Mouse (Mus musculus): ENCODE data around the gene Zfp329.
A peak's percentile ranks its signal among the peaks of the same experiment; 100 is the strongest.
"Not testable (repeated sequence)": the region's sequence is repeated elsewhere in the genome, so short reads cannot be mapped to it uniquely, and the experiment has no call there.

Gene Zfp329

GRCm38 (mm10) chr7:12818521-12819295 is at the start of gene Zfp329:
Gene Zfp329 (minus strand): TSS chr7:12818858.
- peak; percentile 97 for DNase-seq

- DNase-seq = no peak
Measured at GRCm38 (mm10) chr7:12835779-12836178, 17.1 kb upstream of the Zfp329 start.

GRCm38 (mm10) chr7:12835193-12835671 is 16.6 kb upstream of the Zfp329 start:
- DNase-seq = peak; percentile 33

DNA sequence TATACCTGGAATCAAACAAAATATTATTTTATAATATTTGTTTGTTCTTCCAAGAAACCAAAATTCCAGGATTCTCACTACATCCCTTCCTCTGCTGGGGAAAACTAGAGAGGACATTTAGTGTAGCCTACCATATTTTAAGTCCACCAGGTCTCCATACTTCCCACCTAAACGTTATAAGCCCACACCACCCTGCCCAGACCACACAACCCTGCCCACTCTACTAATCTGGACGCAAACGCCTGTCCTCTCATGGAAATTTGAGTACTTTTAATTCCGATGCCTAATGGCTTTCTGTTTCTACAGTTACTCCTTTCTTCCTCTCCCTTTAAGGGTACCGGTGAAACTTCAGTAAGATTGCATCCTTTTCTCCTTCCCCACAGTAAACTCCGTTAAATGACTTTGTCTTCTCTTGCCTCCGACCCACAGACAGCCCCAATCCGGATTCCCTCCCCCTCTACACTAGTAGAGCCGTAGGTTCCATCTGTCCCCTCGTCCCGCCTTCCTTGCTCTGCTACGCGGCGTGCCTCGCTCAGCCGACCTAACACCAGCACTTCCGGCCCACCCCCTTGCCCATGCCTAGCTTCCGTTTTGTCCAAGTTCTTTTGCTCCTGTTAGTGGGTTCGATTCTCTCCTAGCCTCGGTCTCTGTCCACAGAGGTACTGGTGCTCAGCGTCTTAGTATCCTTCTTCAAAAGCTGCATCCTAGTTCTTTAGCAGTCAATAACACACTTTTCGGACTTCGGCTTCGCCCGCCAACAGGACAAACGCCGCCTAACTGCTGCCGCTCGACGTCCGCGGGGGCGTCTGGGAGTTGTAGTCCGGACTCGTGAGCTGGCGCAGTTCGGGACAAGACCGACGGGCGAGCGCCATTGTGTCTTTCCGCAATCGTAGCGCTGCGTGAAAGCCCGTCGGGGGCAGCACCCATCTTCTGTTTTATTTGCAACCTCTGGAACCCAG is 15.8 kb upstream of the Zfp329 start, which contains the start of gene Zfp110:
TSS of gene Zfp110 (plus strand) at position 600 of the 959 bp plus-strand sequence.
- DNase-seq = peak; percentile 94

- peak; percentile 31 for DNase-seq
Measured at GRCm38 (mm10) chr7:12815566-12815965, 3.1 kb downstream of the Zfp329 start.

DNA sequence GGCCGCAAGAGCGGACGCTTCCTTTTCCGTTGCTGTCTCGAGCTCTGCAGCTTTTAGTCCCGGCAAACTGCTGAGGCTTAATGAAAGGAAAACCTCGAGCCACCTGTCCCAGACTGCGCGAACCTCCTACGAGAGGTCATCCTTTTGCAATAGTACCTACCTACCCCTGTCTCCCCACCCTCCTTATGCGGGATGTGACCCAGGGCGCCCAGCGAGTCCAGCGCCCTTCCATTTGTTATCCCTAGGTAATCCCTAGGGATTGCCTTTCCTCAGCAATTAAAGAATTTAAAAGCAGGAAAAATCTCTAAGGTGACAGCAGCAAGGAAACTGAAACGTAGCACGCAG is 15.0 kb downstream of the Zfp329 start:
- DNase-seq = no peak

DNA sequence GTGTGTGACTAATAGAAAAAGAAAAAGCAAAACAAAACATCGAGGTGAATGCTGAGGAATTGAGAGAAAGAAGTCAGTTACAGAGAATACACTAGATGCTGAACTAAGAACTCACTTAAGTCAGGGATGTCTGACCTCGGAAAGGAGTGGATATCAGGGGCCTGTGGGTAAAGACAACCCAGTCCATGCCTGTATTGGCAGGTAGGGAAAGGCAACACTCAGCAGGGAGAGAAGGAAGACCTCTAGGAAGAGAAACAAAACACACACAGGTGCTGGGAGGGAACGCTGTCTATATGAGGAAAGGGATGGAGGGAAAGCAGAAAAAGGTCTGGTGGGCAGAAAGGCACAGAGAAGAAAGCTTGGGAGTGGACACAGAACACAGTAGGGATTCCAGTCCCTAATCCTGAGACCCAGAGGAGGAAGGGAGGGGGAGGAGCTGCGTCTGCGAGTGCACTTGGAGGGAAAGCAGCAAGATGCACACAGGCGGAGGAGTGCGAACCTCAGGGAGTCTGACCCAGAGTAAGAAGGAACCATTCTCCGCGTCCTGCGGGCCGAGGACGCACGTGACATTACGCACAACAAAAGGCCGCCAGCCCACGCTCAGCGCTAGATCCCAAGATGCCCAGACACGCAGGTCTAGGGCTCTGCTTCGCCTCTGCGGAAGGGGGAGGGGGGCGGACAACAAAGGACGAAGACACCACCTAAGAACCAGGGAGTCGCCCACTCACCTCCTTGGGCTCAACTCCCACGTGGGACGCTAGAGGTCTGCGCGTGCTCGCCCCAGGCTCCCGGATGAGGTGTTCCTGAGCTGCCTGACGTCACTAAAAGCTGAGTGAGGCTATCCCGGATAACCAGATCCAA is 15.6 kb downstream of the Zfp329 start, which contains the start of gene Zscan18:
TSS of gene Zscan18 (minus strand) at position 770 of the 861 bp plus-strand sequence.
- peak; percentile 70 for DNase-seq

GRCm38 (mm10) chr7:12799554-12799953 is 19.1 kb downstream of the Zfp329 start:
- no peak for DNase-seq

GRCm38 (mm10) chr7:12797971-12798370 is 20.7 kb downstream of the Zfp329 start:
- DNase-seq = no peak

GRCm38 (mm10) chr7:12792624-12793023 is 26.0 kb downstream of the Zfp329 start:
- not testable (repeated sequence) for DNase-seq

GRCm38 (mm10) chr7:12788025-12788424 is 30.6 kb downstream of the Zfp329 start:
- DNase-seq = no peak

DNA sequence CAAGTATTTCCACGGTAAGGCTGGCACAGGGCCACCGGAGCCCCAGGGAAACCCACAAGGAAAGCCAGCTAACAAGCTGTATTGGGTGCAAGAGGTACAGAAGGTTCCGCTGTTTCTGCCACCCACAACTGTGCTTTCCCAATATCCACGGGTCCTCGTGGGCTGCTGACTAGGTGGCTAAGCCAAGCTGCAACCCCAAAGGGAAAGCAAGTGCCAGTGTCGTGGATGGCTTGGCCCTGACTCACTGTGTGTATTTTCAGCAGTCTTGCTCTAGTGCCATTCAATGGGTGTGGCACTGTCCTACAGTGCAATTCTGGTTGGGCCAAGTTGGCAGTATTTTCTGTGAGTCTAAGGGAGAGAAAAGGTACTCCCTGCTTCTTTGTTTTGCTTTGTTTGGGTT is 31.3 kb downstream of the Zfp329 start:
- DNase-seq = no peak

DNA sequence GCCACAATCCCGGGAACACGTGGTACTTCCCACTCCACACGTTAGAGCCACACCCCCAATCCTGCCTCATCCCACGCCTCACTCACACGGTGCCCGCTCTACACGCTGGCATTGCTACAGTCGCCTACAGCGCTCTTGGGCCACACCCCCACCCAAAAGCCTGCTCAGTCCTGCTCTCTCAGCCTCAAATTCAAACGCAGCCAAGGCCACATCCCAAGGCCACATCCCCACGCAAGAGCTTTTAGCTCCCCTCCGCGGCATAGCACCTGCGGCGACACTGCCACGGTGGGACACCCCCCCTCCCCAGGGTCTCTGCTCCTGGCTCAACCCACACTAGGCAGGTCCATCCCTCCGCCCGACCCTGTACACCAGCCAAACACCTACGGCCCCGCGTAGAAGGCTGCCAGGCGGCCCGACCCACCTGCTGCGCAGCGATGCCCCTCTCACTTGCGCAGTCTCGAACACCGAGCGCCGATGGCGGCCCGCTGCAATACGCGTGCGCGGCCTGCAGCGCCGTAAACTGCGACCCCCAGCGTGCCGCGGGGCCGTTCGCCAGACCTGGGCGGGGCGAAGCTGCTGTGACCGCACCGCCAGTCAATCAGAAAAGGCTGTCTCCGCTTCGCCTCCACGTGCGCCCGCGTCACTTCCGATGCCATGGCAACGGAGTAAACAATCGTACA is 38.4 kb downstream of the Zfp329 start:
- DNase-seq = peak; percentile 87

- no peak for DNase-seq
Measured at GRCm38 (mm10) chr7:12779782-12780150, 38.9 kb downstream of the Zfp329 start.

DNA sequence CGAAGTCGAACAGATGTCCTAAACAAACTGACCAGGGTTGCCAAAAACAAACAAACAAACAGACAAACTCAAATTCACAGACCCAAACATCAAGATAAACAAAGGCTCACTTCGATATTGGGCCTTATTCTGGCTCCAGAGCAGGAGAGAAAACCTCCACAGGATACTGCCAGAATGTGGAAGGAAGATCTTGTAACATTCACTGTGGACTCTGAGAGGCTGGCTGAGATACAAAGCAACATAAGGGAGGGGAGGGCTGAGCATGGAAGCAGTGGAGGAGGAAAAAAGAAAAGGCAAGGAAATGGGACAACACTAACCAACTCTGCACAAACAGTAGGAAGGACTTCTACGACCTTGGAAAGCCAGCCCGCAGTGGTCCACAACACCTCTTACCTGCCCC is 39.5 kb downstream of the Zfp329 start:
- no peak for DNase-seq

DNA sequence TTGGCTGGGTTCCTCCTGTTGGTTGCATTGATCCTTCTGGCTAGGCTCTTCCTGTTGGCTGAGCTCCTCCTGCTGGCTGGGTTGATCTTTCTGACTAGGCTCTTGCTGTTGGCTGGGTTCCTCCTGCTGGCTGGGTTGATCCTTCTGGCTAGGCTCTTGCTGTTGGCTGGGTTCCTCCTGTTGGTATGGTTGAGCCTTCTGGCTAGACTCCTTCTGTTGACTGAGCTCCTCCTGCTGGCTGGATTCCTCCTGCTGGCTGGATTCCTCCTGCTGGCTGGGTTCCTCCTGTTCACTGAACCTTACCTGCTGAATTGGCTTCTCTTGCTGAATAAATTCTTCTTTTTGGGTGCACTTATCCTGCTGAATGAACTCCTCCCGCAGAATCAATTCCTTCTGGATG is 44.1 kb downstream of the Zfp329 start:
- DNase-seq = no peak

DNA sequence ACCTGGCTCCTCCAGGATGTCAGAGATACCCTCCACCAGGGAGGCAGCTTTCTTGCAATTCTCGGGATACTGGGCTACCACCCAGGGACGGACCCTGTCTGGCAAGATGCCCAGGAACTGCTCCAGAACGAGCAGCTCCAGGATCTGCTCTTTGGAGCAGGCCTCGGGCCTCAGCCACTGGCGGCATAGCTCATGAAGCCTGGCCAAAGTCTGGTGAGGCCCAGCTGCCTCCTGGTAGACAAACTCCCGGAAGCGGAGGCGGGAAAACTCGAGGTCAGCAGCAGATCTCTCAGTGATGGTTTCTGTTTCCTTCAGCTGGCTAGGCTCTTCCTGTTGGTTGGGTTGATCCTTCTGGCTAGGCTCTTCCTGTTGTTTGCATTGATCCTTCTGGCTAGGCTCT is 44.5 kb downstream of the Zfp329 start:
- no peak for DNase-seq
